Mouse (Mus musculus): ENCODE results near the gene Fam166a.
A peak's percentile ranks its signal among the peaks of the same experiment; 100 is the strongest.

The Fam166a gene

GRCm38 (mm10) chr2:25185625-25186574, 32.6 kb upstream of the Fam166a start:
- no peak for DNase-seq (ENCODE audit: low spot score)

GRCm38 (mm10) chr2:25186575-25186930, 32.0 kb upstream of the Fam166a start:
- DNase-seq (ENCODE audit: low spot score) = no peak

GRCm38 (mm10) chr2:25187841-25188240, 30.7 kb upstream of the Fam166a start:
- DNase-seq (ENCODE audit: low spot score) = no peak

GRCm38 (mm10) chr2:25193330-25193770, 25.2 kb upstream of the Fam166a start:
- peak; percentile 92 for DNase-seq (ENCODE audit: low spot score)

GRCm38 (mm10) chr2:25194006-25194405, 24.5 kb upstream of the Fam166a start:
- DNase-seq (ENCODE audit: low spot score) = no peak

GRCm38 (mm10) chr2:25194486-25195171, 23.9 kb upstream of the Fam166a start:
- no peak for DNase-seq (ENCODE audit: low spot score)

- DNase-seq (ENCODE audit: low spot score) = peak; percentile 88
Observed at GRCm38 (mm10) chr2:25195211-25196156, 23.1 kb upstream of the Fam166a start.

- peak; percentile 92 for DNase-seq (ENCODE audit: low spot score)
Observed at GRCm38 (mm10) chr2:25196172-25196954, 22.2 kb upstream of the Fam166a start, which contains the start of gene Tor4a. Tor4a (minus strand) TSS chr2:25196886.

- DNase-seq (ENCODE audit: low spot score) = peak; percentile 60
Observed at GRCm38 (mm10) chr2:25197191-25197590, 21.4 kb upstream of the Fam166a start.

- no peak for DNase-seq (ENCODE audit: low spot score)
Observed at GRCm38 (mm10) chr2:25197946-25198345, 20.6 kb upstream of the Fam166a start.

GRCm38 (mm10) chr2:25200631-25201030, 17.9 kb upstream of the Fam166a start:
- no peak for DNase-seq (ENCODE audit: low spot score)

GRCm38 (mm10) chr2:25203631-25204214, 14.8 kb upstream of the Fam166a start:
- no peak for DNase-seq (ENCODE audit: low spot score)

GRCm38 (mm10) chr2:25207593-25207992, 11.0 kb upstream of the Fam166a start:
- no peak for DNase-seq (ENCODE audit: low spot score)

GRCm38 (mm10) chr2:25210686-25211085, 7.9 kb upstream of the Fam166a start:
- DNase-seq (ENCODE audit: low spot score) = no peak

- DNase-seq (ENCODE audit: low spot score) = peak; percentile 92
Observed at GRCm38 (mm10) chr2:25211121-25211670, 7.3 kb upstream of the Fam166a start, which contains the start of gene Nelfb. Nelfb (minus strand) TSS chr2:25211489.

- no peak for DNase-seq (ENCODE audit: low spot score)
Observed at GRCm38 (mm10) chr2:25213266-25213865, 5.2 kb upstream of the Fam166a start.

- DNase-seq (ENCODE audit: low spot score) = no peak
Observed at GRCm38 (mm10) chr2:25214444-25214843, 4.1 kb upstream of the Fam166a start, which contains the start of gene Stpg3. Stpg3 (minus strand) TSS chr2:25214637.

- DNase-seq (ENCODE audit: low spot score) = no peak
Observed at GRCm38 (mm10) chr2:25217666-25218065, 879 bp upstream of the Fam166a start.

- DNase-seq (ENCODE audit: low spot score) = no peak
Observed at GRCm38 (mm10) chr2:25221331-25221772, 2.8 kb downstream of the Fam166a start.

Data from lung, postnatal 25 days (tissue).